Mouse (Mus musculus): ENCODE measurements around the gene Olfr1303.

The Olfr1303 gene

DNA sequence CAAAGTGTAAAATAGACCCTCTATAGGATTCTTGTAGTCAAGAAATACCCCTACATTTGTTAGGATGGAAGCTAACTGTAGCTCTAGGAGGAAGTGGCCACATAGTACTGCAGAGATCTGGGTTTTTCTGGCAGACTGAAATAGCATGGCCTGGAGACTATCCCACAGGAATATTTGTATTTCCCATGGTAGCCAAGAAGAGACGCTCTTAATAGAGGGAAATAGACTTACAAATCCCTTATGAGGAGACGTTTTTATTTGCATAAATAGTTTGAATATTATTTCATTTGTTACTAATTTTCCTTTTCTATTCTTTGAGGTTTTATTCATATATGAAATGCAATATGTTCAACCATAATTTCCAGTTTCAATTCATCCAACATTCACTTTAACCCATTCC is at the start of gene Olfr1303:
Gene Olfr1303, minus strand, starts transcription at position 101 of the 400 bp plus-strand sequence.
- DNase-seq (ENCODE audit: low spot score) = no peak

DNA sequence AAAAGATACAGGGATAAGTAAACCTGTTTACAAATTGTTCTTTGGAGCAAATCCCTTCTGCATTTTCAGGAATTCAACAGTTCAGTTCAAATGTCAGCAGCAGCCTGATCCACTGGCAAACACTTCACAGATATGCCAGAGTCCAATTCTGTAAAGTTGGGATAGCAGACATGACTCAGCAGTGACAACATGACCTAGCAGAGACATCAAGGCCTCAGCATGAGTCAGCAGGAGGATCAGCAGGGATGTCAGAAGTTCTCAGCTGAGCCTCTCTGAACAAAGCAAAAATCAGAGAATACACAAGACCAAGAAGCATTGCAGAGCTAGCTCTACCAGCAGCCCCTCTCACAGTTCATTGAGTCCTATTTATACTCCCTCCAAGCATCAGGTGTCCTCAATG is 7.2 kb downstream of the Olfr1303 start:
- no peak for DNase-seq (ENCODE audit: low spot score)

GRCm38 (mm10) chr2:111777129-111777528 is 43.0 kb downstream of the Olfr1303 start, which contains the start of gene Olfr1302:
TSS of gene Olfr1302 (plus strand) at chr2:111777429.
- no peak for DNase-seq (ENCODE audit: low spot score)

Data from retina, embryonic 14.5 days (tissue).